Mouse (Mus musculus) heart, postnatal 0 days (tissue): ENCODE measurements around the gene Hist1h4d.
"Not testable (repeated sequence)": the region's sequence is repeated elsewhere in the genome, so short reads cannot be mapped to it uniquely, and the experiment has no call there.

Source experiments
- CTCF ChIP-seq: IDR thresholded peaks from 2 replicates; pipeline ENCODE4 v1.5.1; 2016; ENCODE audit warnings: antibody characterized with exemption, control low read depth, low read depth
- EP300 ChIP-seq: IDR thresholded peaks from 2 replicates; pipeline ENCODE4 v1.6.1; 2016; ENCODE audit warnings: antibody characterized with exemption, low read depth

GRCm38 (mm10) chr13:23561883-23562659 lies 19.3 kb upstream of the Hist1h4d start, which contains the start of gene Hist1h3e:
- not testable (repeated sequence) for TF ChIP-seq EP300, CTCF
